Mouse (Mus musculus): Measurements from ENCODE around the gene Fbxo33. TPM values are rescaled to one million over a fixed set of nuclear protein-coding genes. Genes with fewer than 3 reads are reported as not detected.

Fbxo33 gene
- polyA plus RNA-seq, 1 experiment from 2014 or later = 20.6 TPM

DNA sequence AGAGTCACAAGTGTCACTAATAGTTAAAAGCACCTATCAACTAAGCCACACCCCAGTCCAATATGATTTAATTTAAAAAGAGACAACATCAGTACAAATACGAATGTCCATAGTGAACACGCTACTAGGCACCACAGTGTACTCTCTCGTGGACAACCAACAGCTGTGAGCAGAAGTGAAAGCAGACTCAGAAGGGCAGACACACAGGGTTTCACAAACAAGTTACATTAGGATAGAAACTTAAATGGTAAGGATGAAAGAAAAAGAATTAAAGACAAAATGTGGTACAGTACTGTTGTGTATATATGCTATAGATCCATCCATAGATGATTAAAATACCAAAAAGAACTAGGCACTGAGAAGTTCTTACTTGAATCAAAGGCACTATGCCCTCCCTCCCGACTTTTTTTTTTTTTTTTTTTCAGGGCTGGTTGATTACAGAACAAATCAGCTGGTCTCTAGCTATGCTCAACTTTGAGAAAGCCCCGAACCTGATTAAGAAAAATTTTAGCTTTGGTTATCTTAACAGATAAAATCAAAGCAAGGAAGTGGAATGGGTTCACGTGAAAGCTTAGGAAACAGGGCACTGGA is 2.8 kb downstream of the Fbxo33 start:
- Histone ChIP-seq H3K27ac (peak overlapping the region; percentile 87), H3K4me3 (ENCODE audit: inconsistent target) (peak overlapping the region; percentile 92), H3K36me3 (ENCODE audit: inconsistent target) (0 out of 2 replicates have a peak, but pooled peaks cover 3% of the 10 kb centered on the region), H3K79me2 (ENCODE audit: inconsistent target) (peaks cover 71% of the 10 kb centered on the region)
- 11% methylated on average over 5 of the region's 6 CpGs for WGBS (ENCODE audit: missing documents)

DNA sequence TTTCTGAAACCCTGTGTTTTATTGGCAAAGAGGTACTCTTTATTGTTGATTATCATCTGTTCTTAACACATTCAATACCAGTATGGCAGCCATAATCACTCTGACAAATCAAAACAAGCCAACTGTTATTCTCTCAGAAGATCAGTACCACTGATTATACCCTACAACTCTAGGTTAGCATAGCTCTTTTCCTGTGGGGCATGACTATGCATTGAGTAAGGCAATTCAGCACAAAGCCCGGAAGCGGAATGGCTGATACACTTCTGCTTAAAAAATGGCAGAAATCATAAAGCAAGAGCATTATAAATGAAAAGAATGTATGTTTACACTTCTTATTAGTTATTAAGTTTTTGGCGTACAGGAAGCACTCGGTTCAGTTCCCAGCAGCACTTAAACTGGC is 3.3 kb downstream of the Fbxo33 start:
- Histone ChIP-seq H3K79me2 (ENCODE audit: inconsistent target) (peaks cover 77% of the 10 kb centered on the region), H3K36me3 (ENCODE audit: inconsistent target) (peaks cover 9% of the 10 kb centered on the region; the same call in 1 of the 2 replicates), H3K27ac (peak overlapping the region; percentile 87), H3K4me3 (ENCODE audit: inconsistent target) (peak overlapping the region; percentile 92)
- 18% methylated on average over 4 of the region's 4 CpGs for WGBS (ENCODE audit: missing documents)

DNA sequence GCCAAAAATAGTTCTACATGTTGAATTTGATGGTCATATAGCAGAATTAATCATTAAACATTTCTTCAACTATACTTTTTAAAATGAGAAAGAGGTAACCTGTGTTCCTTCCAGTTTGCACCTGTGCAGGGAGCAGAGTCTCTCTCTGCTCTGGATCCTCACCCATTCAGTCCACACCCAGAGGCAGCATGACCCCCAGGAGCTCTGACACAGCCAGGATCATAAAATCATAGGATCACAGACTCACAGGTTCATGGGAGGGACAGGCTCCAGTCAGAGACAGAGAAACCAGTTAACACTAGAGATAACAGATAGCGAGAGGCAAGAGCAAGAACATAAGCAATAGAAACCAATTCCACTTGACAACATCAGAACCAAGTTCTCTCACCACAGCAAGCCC is 11.7 kb downstream of the Fbxo33 start:
- no peak overlapping the region for H3K4me3 ChIP-seq (ENCODE audit: inconsistent target)
- H3K79me2 ChIP-seq (ENCODE audit: inconsistent target) = peaks cover 99% of the 10 kb centered on the region
- 94% methylated on average over 1 of the region's 1 CpGs for WGBS (ENCODE audit: missing documents)
- H3K27ac ChIP-seq = peak overlapping the region; percentile 58
- peaks cover 30% of the 10 kb centered on the region; the same call in 1 of the 2 replicates for H3K36me3 ChIP-seq (ENCODE audit: inconsistent target)

DNA sequence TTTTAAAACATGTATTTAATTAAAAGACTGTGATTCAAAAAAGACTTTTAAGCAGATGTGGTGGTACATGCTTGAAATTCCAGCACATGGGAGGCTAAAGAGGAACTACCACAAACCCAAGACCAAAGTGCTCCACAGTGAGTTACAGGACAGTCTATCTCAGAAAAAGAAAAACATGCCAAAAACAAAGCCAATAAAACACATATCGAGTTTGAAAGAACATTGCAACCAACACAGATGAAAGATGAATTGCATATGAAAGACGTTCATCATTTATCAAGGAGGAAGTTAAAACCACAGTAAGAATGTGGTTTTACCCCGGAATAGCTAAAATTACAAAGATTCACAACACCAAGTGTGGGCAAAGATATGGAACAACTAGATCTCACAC is 12.5 kb downstream of the Fbxo33 start:
- peaks cover 36% of the 10 kb centered on the region; the same call in 1 of the 2 replicates for H3K36me3 ChIP-seq (ENCODE audit: inconsistent target)

DNA sequence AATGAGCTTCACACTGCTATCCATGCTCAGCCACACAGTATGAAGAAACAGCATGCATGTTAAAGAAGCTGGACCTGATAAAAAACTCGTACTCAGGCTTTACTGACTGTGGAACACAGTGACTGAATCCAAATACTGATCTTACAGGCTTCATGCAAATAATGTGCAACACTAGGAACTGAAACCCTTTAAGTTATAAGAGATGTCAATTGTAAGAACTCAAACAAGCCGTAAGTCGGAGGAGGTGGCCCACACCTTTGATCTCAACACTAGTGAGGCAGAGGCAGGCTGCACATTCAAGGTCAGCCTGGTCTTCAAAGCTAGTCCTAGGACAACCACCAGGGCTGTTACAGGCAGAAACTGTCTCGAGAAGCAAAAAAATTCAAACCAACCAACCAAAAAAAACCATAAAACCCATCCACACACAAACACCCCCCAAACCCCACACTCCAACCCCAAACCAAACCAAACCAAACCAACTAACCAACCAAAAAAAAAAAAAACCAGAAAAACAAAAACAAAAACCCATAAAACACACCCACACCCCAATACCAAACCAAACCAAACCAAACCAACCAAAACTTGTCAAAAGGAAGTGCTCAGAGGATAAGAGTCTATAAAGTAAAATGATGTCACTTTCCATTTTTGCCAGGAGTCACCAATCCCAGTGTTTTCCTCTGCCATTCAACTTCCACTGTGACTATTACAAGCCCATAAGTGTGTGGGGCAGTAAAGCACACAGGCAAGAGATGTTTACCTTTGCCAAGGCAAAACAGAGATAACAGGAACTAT is 13.1 kb downstream of the Fbxo33 start:
- 60% methylated on average over 4 of the region's 4 CpGs for WGBS (ENCODE audit: missing documents)
- H3K27ac ChIP-seq = peak overlapping the region; percentile 58
- peaks cover 36% of the 10 kb centered on the region; the same call in 1 of the 2 replicates for H3K36me3 ChIP-seq (ENCODE audit: inconsistent target)

More for the DNA sequence above, 12.5 kb downstream of the Fbxo33 start:
- peaks cover 97% of the 10 kb centered on the region for H3K79me2 ChIP-seq (ENCODE audit: inconsistent target)
- WGBS (ENCODE audit: missing documents) = 0% methylated on average over 3 of the region's 3 CpGs
- peak overlapping the region; percentile 58 for H3K27ac ChIP-seq
- no peak overlapping the region for H3K4me3 ChIP-seq (ENCODE audit: inconsistent target)

DNA sequence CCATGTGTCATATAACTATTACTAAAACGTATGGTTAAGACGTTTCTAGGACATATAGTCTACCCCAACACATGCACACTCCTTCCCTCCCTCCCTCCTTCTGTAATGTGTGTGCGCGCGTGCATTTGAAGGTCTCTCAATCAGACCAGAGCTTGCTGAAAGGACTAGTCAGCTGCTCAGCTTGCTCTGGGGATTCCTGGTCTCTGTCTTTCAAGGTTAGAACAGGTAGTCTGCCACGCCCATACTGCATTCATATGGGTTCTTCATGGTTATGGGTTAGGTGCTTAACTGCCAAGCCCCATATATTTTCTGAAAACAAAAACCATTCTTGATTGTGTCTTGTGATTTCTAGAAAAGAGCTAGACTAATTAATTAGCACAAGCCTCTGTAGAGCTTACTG is 14.0 kb downstream of the Fbxo33 start:
- Histone ChIP-seq H3K36me3 (ENCODE audit: inconsistent target) (peaks cover 41% of the 10 kb centered on the region; the same call in 1 of the 2 replicates), H3K4me3 (ENCODE audit: inconsistent target) (no peak overlapping the region), H3K79me2 (ENCODE audit: inconsistent target) (peaks cover 83% of the 10 kb centered on the region), H3K27ac (peak overlapping the region; percentile 58; the same call in 1 of the 2 replicates)
- 91% methylated on average over 6 of the region's 6 CpGs for WGBS (ENCODE audit: missing documents)

More for the DNA sequence above, 13.1 kb downstream of the Fbxo33 start:
- Histone ChIP-seq H3K4me3 (ENCODE audit: inconsistent target) (no peak overlapping the region), H3K79me2 (ENCODE audit: inconsistent target) (peaks cover 91% of the 10 kb centered on the region)

DNA sequence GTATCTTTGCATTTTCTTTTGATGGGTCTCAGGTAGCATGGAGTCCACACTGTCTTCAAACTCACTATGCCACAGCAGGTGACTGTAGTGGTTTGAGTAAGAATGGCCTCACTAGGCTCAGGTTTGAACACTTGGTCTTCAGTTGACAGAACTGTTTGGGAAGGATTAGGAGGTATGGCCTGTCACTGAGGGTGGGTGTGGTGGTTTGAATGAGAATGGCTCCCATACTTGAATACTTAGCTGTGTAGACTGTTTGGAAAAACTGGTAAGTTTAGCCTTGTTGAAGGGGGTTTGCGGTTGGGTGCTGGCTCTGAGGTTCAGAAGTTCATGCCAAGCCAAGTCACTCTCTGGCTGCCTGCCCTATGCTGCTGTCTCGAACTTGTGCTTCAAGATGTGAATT is 20.2 kb downstream of the Fbxo33 start:
- Histone ChIP-seq H3K4me3 (ENCODE audit: inconsistent target) (no peak overlapping the region), H3K79me2 (ENCODE audit: inconsistent target) (peaks cover 22% of the 10 kb centered on the region), H3K36me3 (ENCODE audit: inconsistent target) (peaks cover 44% of the 10 kb centered on the region; the same call in 1 of the 2 replicates), H3K27ac (no peak overlapping the region)
- 94% methylated on average over 2 of the region's 2 CpGs for WGBS (ENCODE audit: missing documents)

DNA sequence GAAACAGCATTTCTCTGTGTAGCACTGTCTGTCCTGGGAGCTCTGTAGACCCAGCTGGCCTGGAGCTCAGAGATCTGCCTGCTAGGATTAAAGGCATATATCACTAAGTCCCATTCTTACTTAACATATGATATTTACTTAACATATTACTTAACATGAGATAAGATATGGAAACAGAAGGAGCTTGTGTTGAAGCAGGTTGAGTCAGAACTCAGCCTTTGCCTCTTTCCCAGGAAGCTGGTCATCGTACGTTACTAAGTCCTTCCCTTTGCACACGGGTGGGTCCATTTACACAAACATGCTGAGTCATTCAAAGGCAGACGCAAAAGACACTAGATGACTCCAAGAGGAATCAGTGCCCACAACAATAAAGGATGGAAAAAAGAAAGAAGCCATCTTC is 20.8 kb downstream of the Fbxo33 start:
- H3K27ac ChIP-seq = no peak overlapping the region
- WGBS (ENCODE audit: missing documents) = 61% methylated on average over 4 of the region's 4 CpGs
- peaks cover 38% of the 10 kb centered on the region; the same call in 1 of the 2 replicates for H3K36me3 ChIP-seq (ENCODE audit: inconsistent target)
- H3K79me2 ChIP-seq (ENCODE audit: inconsistent target) = peaks cover 16% of the 10 kb centered on the region; the same call in 1 of the 2 replicates
- H3K4me3 ChIP-seq (ENCODE audit: inconsistent target) = no peak overlapping the region

DNA sequence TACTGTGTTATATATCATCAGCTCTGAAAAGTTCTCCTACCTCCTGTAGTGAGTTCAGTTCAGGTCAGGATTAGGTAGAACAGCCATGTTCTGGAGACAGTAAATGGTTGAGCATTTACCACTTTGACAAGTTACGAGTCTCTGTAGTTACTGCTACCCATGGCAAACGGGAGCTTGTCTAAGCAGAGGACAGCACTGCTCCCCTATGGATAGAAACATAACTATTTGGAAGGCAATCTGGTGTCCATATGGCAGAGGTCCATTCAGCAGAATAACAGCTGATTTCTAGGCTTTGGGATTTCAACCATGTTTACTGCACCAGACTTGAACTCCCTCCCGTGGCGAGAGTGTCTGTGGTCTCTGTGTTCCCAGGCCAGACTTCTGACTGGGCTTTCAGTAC is 23.6 kb downstream of the Fbxo33 start:
- H3K36me3 ChIP-seq (ENCODE audit: inconsistent target) = peaks cover 14% of the 10 kb centered on the region; the same call in 1 of the 2 replicates
- WGBS (ENCODE audit: missing documents) = 97% methylated on average over 4 of the region's 4 CpGs
- no peak overlapping the region for H3K4me3 ChIP-seq (ENCODE audit: inconsistent target)
- H3K79me2 ChIP-seq (ENCODE audit: inconsistent target) = no peaks in the 10 kb centered on the region
- no peak overlapping the region for H3K27ac ChIP-seq

DNA sequence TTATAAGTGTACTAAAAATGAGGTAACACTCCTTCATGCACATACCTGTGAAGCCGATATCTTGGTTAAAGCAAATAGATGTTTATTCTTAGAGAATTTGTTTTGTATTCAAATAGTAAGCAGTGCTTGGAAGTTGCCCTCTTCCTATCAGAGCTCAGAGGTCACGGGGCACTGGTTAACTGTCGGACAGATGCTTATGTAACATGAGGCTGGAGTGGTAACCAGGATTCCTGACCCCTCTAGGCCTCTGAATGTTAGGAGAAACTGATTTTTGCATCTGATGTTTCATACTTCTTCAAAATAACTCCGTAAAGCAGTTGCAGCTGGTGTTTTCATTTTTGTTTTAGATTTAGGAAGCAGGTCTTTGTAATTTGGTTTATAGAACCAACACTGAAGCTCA is 24.5 kb downstream of the Fbxo33 start:
- H3K27ac ChIP-seq = no peak overlapping the region
- 87% methylated on average over 4 of the region's 4 CpGs for WGBS (ENCODE audit: missing documents)
- peaks cover 14% of the 10 kb centered on the region; the same call in 1 of the 2 replicates for H3K36me3 ChIP-seq (ENCODE audit: inconsistent target)
- H3K4me3 ChIP-seq (ENCODE audit: inconsistent target) = no peak overlapping the region
- H3K79me2 ChIP-seq (ENCODE audit: inconsistent target) = no peaks in the 10 kb centered on the region

DNA sequence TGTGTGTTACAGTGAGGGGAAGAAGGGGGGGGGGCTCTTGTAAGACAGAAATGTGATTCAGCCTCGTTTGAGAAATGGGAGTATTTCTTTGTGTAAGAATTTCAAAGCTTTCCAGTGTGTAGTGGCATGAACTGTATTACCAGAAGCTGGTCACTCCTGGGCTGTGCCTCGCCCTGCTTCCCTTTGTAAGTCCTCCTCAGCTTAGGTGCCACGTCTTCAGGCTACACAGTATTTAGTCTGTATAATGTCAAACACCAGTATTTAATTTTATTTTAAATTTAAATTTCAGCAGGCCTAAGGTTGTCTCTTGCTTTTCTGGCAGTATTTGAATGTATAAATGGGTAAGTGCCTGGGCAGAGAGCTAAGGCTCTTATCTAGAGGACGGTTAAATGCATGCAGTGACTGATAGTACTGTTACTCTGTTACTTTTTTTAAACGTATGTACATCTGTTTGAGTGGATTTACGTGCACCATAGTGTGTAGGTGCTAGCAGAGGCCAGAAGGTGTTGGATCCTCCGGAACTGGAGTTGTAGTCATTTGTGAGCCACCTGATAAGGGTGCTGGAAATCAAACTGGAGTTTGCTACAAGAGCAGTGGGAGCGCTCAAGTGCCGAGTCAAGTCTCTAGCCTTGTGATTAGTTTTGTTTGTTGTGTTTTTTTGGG is 25.1 kb downstream of the Fbxo33 start:
- Histone ChIP-seq H3K27ac (no peak overlapping the region), H3K79me2 (ENCODE audit: inconsistent target) (no peaks in the 10 kb centered on the region), H3K36me3 (ENCODE audit: inconsistent target) (peaks cover 15% of the 10 kb centered on the region; the same call in 1 of the 2 replicates), H3K4me3 (ENCODE audit: inconsistent target) (no peak overlapping the region)
- 93% methylated on average over 9 of the region's 9 CpGs for WGBS (ENCODE audit: missing documents)

DNA sequence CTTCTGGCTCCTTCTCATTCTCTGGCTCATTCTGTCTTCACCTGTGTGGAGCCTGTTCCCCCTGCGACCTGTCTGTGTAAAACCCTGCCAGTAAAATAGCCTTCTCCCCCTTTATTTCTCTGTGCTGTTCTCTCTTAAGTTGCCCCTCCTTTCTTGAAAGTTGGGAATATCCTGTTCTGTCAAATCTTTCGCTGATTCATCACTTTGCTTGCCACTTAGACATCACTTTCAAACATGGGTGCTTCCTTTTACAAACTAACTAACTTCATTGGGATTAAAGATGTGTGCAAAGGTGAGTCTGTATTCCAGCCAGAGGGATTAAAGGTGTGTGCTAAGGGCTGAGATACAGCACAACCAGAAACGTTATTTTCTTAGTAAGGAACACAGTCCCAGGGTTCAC is 25.9 kb downstream of the Fbxo33 start:
- Histone ChIP-seq H3K79me2 (ENCODE audit: inconsistent target) (no peaks in the 10 kb centered on the region), H3K4me3 (ENCODE audit: inconsistent target) (no peak overlapping the region), H3K27ac (no peak overlapping the region), H3K36me3 (ENCODE audit: inconsistent target) (0 out of 2 replicates have a peak, but pooled peaks cover 24% of the 10 kb centered on the region)
- WGBS (ENCODE audit: missing documents) = 91% methylated on average over 3 of the region's 3 CpGs

DNA sequence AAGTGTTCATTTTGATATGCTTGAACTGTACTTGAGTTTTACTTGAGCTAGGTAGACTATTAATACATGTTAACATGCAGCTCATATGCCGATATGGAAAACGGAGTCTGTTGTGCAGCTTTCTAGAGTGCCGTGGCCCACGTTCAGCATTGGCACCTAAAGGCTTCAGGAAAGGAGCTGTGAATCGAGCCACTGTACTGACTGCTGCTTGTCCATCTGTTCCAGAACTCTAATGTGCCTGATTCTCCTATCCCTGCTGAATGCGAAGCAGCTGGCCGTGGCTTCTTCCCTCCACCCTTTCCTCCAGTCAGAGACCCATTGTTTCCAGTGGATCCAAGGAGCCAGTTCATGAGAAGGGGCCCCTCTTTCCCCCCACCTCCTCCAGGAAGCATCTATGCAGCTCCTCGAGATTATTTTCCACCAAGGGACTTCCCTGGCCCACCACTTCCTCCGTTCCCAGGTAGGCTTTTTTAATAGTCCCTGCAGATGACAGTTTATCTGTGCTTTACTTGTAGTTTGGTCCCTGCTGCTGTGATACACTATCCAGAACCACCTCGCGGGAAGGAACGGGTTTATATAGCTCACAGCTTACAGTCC is 31.3 kb downstream of the Fbxo33 start:
- peaks cover 74% of the 10 kb centered on the region for H3K36me3 ChIP-seq (ENCODE audit: inconsistent target)
- H3K27ac ChIP-seq = no peak overlapping the region
- H3K4me3 ChIP-seq (ENCODE audit: inconsistent target) = no peak overlapping the region
- 88% methylated on average over 12 of the region's 12 CpGs for WGBS (ENCODE audit: missing documents)
- H3K79me2 ChIP-seq (ENCODE audit: inconsistent target) = no peaks in the 10 kb centered on the region

DNA sequence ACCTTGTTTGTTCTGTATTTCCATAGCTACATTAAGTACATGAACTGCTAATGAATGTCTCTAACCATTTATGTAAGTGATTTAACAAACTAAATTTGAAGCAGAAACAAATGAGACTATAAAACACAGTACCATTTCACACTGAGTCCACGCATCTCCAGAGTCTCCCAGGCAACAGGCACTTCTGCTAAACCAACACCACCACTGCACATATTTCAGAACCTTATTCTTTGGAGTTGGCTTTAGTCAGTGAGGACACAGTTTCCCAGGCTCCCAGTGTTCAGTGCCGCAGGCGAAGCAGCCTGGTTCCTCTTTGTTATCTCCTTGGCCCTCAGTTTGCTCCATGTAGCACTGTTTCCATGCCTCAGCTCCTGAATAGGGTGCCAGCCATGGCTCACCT is 41.7 kb downstream of the Fbxo33 start:
- Histone ChIP-seq H3K27ac (no peak overlapping the region), H3K79me2 (ENCODE audit: inconsistent target) (no peaks in the 10 kb centered on the region), H3K36me3 (ENCODE audit: inconsistent target) (peaks cover 94% of the 10 kb centered on the region), H3K4me3 (ENCODE audit: inconsistent target) (no peak overlapping the region)
- WGBS (ENCODE audit: missing documents) = 92% methylated on average over 3 of the region's 3 CpGs

Measured in macrophage (primary cell).